Mouse (Mus musculus) liver, adult 2 months (tissue): ENCODE measurements at regions not wholly inside any gene's neighbourhood (a gene's known extent, or its start where the extent isn't known, plus 50 kb on each side); places are given as distances from the start of the nearest gene placed in this dataset.

ENCODE experiments used
- DNase-seq: peaks from one replicate; pipeline ENCODE4 v3.0.0-alpha.2; 2011; ENCODE audit warnings: low read depth, low spot score; ENCODE audit errors: extremely low read depth
- H3K27ac ChIP-seq: fragments of 200-500 bp; replicated peaks from 2 replicates; pipeline ENCODE4 v1.5.1; 2012; ENCODE audit warnings: low read depth, mild to moderate bottlenecking, control low read depth, inconsistent platforms, low read length; ENCODE audit not compliant: insufficient read depth
- H3K27me3 ChIP-seq: fragments of 200-500 bp; 2 replicates; pipeline ENCODE4 v1.6.1; 2012; ENCODE audit warnings: mild to moderate bottlenecking, moderate library complexity, low read length, inconsistent platforms; ENCODE audit not compliant: control insufficient read depth, insufficient read depth
- H3K36me3 ChIP-seq: fragments of 200-500 bp; 2 replicates; pipeline ENCODE4 v1.6.1; 2012; ENCODE audit warnings: low read length, inconsistent platforms; ENCODE audit not compliant: control insufficient read depth, insufficient read depth
- H3K4me1 ChIP-seq: fragments of 200-500 bp; 2 replicates; pipeline ENCODE4 v1.6.1; 2011; ENCODE audit warnings: low read length; ENCODE audit not compliant: control insufficient read depth, insufficient read depth
- H3K4me3 ChIP-seq: fragments of 200-500 bp; 2 replicates; pipeline ENCODE4 v1.5.1; 2011; ENCODE audit warnings: low read depth, mild to moderate bottlenecking, control low read depth, low read length, moderate library complexity; ENCODE audit not compliant: insufficient read depth
- H3K79me2 ChIP-seq: fragments of 200-500 bp; 2 replicates; pipeline ENCODE4 v1.6.1; 2012; ENCODE audit warnings: inconsistent platforms, mild to moderate bottlenecking, low read length, moderate library complexity; ENCODE audit not compliant: control insufficient read depth, insufficient read depth
- H3K9ac ChIP-seq: fragments of 200-500 bp; 2 replicates; pipeline ENCODE4 v1.6.1; 2012; ENCODE audit warnings: low read depth, mild to moderate bottlenecking, control low read depth, inconsistent platforms, low read length
- CTCF ChIP-seq: fragments of 200-500 bp; IDR thresholded peaks from 2 replicates; pipeline ENCODE4 v1.5.1; 2011; ENCODE audit warnings: low read depth, low read length, control low read depth
- POLR2A ChIP-seq: fragments of 200-500 bp; IDR thresholded peaks from 2 replicates; pipeline ENCODE4 v1.6.1; 2011; ENCODE audit warnings: low read length, control low read depth; ENCODE audit not compliant: insufficient read depth; ENCODE audit errors: extremely low read depth
- WGBS: fragments of 180-500 bp; shearing (Covaris S2); methylation state at CpG from one replicate; pipeline ENCODE4 v1.1.7; 2018; 5-methylcytosine and 5-hydroxymethylcytosine counted together

DNA sequence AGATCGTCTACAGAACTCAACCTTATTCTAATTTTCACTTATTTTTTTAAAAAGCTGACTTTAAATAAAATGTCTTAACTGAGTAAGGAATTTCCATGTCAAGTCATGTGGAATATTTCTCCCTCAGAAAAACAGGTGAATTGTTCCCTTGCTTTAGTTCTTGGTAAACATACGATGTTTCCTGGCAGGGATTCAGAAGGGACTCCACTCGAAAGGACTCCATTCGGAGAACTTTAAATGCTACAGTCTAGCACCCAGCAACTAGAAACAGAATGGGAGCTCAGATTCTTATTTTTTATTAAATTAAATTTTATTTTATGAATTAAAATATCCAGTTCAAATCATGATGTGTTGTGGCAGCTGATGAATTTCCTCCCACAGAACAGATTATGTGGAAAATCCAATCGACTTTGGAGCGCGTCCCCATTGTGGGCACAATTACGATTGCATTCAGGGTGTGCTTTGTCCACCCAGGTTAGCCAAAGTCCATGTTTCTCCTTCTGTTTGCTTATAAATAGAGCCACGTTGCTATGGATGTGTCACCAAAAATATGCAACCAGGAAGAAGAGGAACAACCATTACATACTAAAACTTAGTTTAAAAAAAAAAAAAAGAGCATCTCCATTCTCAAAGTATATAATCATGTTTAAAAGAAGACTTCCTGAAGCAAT lies 230.5 kb upstream of the Fat1 start:
- WGBS, result 13% methylated on average over 9 of the region's 9 CpGs
- no peaks in the 10 kb centered on the region for H3K36me3 ChIP-seq
- H3K9ac ChIP-seq, result no peak overlapping the region
- H3K27me3 ChIP-seq, result no peaks in the 10 kb centered on the region
- H3K4me1 ChIP-seq, result peaks cover 10% of the 10 kb centered on the region; the same call in 1 of the 2 replicates
- DNase-seq, result peak; percentile 89
- H3K4me3 ChIP-seq, result no peak overlapping the region
- no peak overlapping the region for H3K27ac ChIP-seq
- TF ChIP-seq POLR2A (no peak), CTCF (no peak)
- H3K79me2 ChIP-seq, result no peaks in the 10 kb centered on the region

DNA sequence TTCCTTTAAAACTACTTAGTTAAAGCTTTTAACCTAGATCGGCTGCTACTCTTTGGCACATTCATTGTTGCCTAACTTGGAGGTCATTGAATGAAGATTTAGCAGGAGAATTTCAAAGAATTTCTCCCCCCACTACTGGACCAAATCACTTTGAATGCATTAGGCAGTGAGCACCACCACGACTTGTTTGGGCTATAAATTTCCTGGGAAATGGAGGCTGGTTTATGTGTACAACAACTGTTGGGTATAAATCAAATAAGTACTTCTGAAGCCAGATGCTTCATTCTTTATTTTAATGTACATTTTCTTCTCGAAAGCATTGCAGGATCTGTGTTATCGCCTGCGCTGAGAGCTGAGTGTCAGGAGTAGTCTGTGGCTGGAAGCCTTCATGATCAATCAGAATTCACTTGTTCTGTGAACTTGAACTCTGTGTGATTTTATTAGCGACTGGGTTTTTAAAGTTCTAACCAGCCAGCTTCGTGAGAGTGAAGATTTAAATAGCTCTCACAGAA lies 226.5 kb upstream of the Fat1 start:
- Histone ChIP-seq H3K4me3 (no peak overlapping the region), H3K27me3 (no peaks in the 10 kb centered on the region), H3K4me1 (peaks cover 13% of the 10 kb centered on the region; the same call in 1 of the 2 replicates), H3K79me2 (no peaks in the 10 kb centered on the region), H3K27ac (no peak overlapping the region), H3K9ac (no peak overlapping the region), H3K36me3 (no peaks in the 10 kb centered on the region)
- TF ChIP-seq CTCF, result no peak
- TF ChIP-seq POLR2A, result no peak
- DNase-seq, result no peak
- 51% methylated on average over 7 of the region's 7 CpGs for WGBS

DNA sequence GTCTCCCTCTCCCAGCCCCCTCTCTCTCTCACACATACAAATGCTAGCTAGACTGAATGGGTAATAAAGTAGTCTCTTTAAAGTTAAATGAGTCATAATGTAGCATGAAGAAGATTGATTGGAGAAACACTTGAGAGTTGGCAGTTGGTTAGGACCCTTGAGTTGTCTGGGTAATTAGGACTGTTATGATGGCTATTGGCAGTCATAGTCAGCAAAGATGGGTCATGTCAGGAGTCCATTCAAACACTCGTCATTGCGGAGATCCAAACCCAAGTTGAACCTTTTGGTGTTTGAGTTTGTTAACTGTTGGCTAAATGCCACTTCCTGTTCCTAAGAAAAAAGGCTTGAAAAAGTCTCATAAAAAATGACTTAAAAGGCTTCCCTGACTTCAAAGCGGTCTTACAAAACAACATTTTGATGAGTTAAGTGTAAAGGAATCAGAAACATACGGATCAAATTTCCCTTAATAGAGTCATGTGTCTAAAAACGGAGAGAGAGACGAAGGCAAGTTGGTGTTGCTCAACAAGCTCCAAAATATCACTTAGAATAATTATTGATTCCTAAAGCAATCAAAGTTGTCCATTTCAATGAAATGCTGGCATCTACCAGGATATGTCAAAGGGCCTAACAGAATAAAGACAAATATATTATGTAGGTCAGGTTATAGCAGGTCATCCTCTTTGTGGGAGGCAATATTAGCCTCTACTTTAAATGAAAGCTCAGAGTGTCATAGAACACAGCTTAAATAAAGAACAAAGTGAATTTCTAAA lies 225.9 kb upstream of the Fat1 start:
- no peak overlapping the region for H3K9ac ChIP-seq
- no peak for TF ChIP-seq CTCF
- TF ChIP-seq POLR2A, result no peak
- DNase-seq, result peak; percentile 95
- H3K4me3 ChIP-seq, result no peak overlapping the region
- no peaks in the 10 kb centered on the region for H3K79me2 ChIP-seq
- H3K4me1 ChIP-seq, result peaks cover 13% of the 10 kb centered on the region; the same call in 1 of the 2 replicates
- H3K27ac ChIP-seq, result no peak overlapping the region
- WGBS, result 14% methylated on average over 6 of the region's 6 CpGs
- H3K36me3 ChIP-seq, result no peaks in the 10 kb centered on the region
- H3K27me3 ChIP-seq, result no peaks in the 10 kb centered on the region

DNA sequence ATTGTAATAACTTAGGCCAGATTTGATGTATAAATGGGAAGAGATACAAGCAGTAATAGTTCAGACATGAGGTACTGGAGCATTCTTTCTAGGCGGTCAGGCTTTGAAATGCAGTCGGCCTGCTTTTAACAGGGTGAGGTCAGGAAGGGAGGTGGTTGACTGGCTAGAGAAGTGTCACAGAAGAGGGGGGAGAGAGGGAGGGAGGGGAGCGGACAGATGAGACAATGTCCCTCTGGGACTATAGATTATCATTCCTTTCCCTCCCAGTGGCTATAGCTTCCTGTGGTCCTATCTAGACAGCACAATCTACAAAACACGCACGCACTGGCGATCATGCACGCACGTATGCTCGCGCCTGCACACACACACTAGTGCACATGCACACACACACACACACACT lies 200.7 kb upstream of the Fat1 start:
- no peak for DNase-seq
- TF ChIP-seq POLR2A (no peak), CTCF (no peak)
- Histone ChIP-seq H3K36me3 (no peaks in the 10 kb centered on the region), H3K4me3 (no peak overlapping the region), H3K4me1 (no peaks in the 10 kb centered on the region), H3K79me2 (no peaks in the 10 kb centered on the region), H3K27me3 (no peaks in the 10 kb centered on the region), H3K9ac (no peak overlapping the region), H3K27ac (no peak overlapping the region)
- 88% methylated on average over 10 of the region's 10 CpGs for WGBS

DNA sequence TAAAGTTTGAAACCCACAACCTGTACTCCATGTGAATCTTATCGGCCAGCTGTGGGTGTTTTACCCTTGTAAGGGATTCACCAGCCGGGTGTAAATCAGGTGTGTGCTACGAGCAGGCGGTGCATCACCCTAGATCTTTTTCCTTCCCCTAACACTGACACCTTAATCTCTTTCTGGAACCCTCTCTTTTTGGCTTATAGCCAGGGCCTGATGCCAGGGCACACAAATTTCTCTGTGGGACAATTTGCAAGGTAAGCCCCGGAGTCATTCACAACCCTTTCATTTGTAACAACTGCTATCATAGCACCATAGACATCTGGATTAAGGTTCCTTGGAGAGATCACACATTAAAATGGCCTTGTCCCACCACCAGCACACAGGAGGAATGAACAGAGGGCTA lies 199.4 kb upstream of the Fat1 start:
- Histone ChIP-seq H3K27ac (no peak overlapping the region), H3K36me3 (no peaks in the 10 kb centered on the region), H3K4me3 (no peak overlapping the region), H3K79me2 (no peaks in the 10 kb centered on the region), H3K27me3 (no peaks in the 10 kb centered on the region), H3K9ac (no peak overlapping the region), H3K4me1 (no peaks in the 10 kb centered on the region)
- DNase-seq, result no peak
- TF ChIP-seq CTCF (no peak), POLR2A (no peak)
- 89% methylated on average over 5 of the region's 5 CpGs for WGBS

DNA sequence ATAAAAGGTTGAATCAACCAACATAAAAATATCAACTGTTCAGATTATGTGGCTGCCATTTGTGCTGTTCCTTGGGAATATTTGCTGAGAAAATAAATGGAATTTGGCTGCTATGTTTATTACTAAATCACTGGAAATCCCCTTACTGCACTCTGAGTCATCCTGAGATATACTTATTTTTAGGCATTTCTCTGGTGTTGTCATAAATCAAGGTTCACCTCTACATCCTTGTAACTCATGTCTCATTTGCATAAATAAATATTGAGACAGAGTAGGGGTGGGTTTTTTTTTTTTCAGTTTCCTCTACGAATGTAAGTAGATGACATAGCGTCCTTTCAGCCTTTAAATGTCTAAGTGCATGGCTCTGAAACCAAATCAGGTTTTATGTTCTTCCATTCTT lies 191.9 kb upstream of the Fat1 start:
- no peak overlapping the region for H3K4me3 ChIP-seq
- no peak for DNase-seq
- no peaks in the 10 kb centered on the region for H3K36me3 ChIP-seq
- H3K27me3 ChIP-seq, result no peaks in the 10 kb centered on the region
- TF ChIP-seq CTCF (no peak), POLR2A (no peak)
- WGBS, result 59% methylated on average over 2 of the region's 2 CpGs
- H3K4me1 ChIP-seq, result no peaks in the 10 kb centered on the region
- no peak overlapping the region for H3K27ac ChIP-seq
- H3K79me2 ChIP-seq, result no peaks in the 10 kb centered on the region
- no peak overlapping the region for H3K9ac ChIP-seq
